Mouse (Mus musculus): ENCODE data around the gene Dmpk.

Gene Dmpk

DNA sequence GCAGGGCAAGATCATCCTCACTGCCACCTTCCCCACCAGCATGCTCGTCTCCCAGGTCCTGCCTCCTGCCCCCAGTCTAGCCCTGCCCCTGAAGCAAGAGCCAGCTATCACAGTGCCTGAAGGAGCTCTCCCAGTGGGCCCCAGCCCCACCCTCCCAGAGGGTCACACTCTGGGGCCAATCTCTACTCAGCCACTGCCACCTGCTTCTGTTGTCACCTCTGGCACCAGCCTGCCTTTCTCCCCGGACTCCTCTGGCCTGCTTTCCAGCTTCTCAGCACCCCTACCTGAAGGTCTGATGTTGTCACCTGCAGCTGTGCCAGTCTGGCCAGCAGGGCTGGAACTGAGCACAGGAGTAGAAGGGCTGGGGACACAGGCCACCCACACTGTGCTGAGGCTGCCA is 13.6 kb downstream of the Dmpk start:
- no peak for DNase-seq

DNA sequence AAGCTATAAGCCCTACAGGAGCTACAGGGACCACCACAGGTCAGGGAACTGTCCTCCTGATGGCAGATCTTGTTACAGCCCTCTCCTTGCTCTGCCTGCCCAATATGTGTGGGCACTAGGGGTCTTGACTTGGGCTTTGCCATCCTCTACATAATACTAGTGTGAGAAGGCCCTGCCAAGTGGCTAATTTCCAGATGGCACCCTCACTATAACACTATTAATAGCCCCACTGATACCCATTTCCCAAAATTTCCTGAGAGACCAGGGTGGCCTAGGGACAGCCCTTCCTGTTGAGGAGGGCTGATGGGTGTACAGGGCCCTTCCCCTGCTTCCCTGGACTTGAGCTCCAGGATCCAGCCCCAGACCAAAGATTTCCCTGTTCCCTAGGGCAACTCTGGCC is 14.2 kb downstream of the Dmpk start:
- no peak for DNase-seq

DNA sequence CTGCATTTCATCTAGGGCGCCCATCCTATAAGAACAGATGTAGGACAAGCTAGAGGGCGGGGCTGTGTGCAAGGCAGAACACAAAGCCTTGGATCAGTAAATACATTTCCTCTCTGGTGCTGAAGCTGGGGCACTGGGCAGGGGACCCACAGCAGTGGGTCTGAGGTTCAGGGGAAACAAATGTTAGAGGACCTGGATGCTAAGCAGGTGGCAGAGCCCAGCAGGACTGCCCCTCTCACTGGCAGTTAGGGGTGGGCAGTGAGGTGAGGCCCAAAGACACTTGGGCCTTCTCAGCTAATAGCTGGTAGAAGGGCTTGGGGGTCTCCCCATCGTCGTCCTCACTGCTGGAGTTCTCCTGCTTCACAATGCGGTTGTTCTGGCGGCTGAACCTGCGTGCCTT is 15.2 kb downstream of the Dmpk start:
- no peak for DNase-seq

DNA sequence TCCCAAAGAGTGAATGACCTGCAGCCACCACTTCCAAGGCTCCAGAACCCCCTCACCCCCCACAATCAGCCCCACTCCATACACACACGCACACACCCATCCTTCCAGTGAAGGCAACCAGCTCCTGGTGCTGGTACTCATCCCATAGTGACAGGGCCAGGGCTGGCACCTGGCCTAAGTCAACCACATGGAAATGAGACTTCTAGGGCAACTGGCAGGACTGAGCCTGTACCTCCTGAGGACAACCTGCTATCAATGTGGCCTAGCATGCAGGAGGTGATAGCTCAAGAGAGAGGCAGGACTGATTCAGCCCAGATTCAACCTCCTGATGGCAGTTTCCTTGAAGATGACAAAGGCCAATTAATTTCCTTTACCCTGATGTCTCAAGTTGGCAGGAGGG is 16.6 kb downstream of the Dmpk start:
- DNase-seq, result no peak

DNA sequence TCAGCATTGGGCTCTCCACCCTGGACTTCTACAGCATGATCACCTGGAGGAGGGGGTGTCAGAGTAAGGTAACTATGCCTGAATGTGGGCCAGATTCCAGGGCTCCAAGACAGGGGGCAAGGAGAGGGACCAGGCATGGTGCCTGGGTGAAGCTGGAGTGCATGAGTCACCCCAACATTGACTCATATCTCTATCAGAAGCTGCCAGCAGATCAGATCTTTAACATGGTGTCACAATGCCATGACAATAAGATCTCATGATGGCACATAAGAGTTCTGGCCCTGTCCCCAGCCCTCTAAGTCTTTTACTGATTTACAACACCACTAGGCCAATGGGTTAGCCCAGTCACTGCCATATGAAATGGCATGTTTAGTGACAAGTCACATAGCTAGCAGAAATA is 20.1 kb downstream of the Dmpk start:
- DNase-seq, result no peak

DNA sequence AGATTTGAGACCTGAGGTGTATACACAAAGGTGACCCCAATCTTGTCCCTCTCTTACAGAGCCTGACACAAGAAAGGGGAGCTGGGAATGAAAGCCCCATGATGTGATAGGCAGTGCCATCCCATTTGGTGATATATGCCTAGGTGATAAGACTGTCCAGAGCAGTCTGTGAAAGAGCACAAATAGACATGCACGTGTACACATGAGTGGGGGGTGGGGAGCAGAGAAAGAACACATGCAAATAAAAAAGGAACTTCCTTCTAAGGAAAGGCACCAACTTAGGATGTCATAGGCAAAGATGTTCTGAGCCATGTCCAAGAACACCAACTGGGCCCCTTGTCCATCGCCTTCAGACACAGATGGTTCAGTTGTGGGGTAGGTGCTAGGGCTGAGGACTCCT is 20.8 kb downstream of the Dmpk start:
- no peak for DNase-seq

DNA sequence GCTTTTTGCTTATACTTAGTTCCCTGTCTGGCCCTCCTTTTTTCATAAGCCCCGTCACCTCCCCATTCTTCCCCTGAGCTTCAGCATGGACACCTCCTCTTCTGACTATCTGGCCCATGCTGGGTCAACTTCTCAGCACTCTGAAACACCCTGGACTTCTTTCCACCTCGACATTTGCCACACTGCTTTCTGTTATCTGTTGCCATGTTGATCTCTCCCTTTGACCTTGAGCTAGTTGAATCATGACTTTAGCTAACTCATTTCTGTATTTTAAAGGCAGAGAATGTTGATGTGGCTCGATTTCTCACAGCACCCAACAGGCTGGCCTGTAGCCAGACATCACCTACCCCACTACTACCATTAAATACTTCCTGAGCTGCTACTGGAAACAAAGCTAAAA is 23.8 kb downstream of the Dmpk start:
- DNase-seq, result no peak

DNA sequence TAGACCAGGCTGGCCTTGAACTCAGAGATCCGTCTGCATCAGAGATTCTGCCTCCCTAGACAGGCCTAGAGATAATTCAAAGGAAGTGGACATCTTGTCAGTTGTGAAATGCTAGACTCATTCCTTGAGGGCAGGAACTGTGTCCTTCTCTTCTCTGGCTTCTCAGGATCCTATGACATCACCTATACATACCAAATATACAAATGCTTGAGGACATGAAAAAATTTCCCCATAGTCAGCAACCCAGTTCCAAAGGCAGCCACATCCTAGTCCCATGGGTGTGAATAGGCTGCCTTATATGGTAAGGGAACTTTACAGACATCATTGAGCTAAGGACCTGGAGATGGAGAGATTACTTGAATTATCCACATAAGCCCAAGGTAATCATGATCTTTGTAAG is 25.9 kb downstream of the Dmpk start:
- DNase-seq, result no peak

DNA sequence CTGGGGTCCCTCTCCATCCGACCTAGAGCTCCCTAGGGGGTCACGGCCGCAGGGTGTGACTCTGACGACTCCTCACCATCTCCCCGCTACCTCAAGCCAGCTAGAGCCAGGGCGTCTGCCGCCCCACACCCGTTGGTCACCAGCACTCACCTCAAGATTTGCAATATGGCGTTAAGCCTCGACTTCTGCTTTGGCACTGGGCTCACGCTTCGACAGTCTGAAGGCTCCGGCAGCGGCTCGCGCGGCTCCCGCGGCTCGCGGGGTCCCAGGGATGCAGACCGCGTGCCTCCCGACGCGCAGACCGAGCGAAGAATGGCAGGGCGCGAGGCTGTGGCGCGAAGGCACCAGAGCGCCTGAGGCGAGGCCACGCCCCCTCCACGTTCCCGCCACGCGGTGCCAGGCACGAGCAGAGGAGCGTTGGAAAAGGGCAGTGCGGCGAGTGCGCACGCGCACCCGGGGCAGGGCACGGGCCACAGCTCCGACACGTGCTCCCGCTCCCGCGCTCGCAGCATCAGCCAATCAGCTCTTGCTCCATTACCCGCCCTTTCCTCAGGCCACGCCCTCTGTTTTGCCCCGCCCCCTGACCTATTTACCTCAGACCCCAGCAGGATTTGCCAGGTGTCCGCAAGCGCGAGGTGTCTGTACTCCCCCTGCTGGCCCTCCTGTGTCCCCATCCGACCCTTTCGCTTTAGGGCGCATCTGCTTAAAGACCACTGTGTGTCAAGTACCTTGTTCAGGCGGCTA is 34.6 kb downstream of the Dmpk start, which contains the start of gene Gm4969:
Gene Gm4969, minus strand, starts transcription at position 341 of the 744 bp plus-strand sequence.
- DNase-seq, result peak; percentile 86

DNA sequence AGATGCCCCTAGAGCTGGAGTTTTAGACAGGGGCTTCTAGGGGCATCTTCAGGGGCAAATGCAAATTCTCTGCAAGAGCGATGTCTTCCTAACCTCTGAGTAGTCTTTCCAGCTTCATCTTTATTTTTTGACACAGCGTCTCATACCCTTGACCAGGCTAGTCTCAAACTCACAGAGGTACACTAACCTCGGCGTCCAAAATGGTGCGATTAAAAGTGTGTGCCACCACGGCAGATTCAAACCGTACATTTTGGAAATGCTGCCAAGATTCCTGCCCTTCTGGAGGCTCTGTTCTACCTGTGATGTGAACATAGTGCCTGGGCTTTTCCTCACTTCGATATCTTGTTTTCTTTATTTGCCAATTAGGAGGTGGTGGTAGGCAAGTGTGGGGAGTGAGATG is 35.4 kb downstream of the Dmpk start:
- peak; percentile 72 for DNase-seq

DNA sequence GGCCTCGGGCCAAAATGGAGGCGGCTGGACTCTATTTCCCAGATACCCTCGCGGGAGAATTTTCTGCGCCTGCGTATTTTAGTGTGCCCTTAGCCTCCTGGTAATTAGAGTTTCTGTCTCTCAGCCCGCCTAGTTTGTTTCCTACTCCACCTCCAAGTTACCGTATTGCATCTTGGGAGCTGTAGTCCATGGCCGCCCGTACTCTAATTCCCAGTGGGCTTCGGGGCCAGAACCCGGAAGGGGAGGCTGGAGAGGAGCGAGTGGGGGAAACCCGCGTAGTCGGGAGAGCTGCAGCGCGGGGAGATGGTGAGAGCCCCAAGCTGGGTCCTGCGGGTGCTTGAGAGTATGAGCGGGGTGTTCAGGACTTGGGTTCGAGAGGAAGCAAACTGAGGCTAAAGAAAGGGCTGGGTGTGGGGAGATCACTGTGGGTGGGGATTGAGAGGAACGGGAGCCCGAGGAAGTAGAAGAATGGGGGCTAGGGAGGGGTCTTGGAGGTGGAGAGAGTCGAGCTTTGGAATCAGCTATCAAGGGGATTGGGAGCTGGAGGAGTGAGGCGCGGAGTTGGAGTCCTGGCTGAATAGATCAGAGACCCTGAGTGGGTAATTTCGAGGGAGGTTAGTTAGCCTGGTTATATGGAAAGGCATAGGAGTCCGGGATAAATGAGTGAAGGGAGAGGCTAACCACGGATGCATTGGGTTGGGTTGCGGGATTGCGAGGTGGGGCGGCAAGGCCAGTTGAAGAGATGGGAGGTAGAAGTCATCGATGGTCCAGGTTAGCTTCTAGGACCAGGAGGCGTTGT is 36.2 kb downstream of the Dmpk start, which contains the start of gene Fbxo46:
Gene Fbxo46, plus strand, starts transcription at position 229 of the 799 bp plus-strand sequence.
- DNase-seq, result peak; percentile 95

DNA sequence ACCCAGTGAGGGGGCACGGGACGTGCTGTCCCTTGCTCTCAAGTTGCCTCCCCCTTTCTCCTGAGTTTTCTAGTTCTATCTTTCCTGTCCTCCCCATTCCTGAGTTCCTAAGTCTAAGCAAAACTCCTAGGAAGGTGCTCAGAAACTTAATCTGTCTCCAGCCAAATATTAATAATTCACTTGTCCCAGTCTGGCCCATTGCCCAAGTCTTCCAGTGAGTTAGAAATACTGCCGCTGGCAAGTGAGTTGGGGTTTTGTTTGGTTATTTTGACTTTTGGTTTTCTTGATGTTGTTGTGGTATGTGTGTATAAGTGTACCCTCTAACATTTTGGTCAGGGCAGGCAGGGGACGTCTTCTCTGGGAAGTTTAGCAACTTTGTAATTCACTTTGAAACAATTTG is 38.0 kb downstream of the Dmpk start:
- peak; percentile 26 for DNase-seq

DNA sequence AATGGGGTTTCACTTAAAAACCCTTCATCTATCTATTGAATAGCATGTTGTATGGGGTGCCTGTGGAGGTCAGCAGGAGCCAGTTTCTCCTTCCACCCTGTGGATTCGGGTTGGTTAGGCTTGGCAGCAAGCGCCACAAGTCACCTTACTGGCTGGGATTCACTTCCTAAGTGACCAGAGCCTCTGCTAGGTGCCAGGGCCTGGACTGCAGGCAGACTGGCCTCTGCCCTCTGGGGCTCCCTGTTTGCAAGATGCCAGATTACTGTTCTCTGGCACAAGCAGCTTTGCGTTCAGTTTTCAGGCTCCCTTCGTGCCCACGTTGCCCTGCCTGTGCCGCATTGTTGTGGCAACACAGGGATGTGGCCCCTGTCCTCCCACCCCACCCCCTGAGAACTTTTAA is 41.1 kb downstream of the Dmpk start:
- peak; percentile 23 for DNase-seq

DNA sequence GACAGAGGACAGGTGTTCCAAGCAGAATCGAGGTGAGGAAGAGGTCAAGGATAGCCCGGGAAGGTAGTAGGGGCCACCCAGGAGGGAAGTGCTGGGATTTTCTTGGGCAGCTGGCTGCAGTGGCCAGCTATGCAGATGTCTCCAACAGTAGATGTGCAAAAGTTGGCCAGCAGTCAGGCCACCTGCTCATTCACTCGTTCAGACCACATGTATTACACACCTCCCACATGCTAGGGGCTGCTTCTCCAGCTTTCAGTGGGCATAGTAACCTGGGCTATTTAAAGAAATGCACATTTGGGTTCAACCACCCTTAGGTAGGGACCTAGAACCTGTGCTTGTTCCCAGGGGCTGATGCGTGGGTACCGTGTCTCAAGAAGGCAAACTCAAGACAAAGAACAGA is 44.1 kb downstream of the Dmpk start:
- peak; percentile 25 for DNase-seq

DNA sequence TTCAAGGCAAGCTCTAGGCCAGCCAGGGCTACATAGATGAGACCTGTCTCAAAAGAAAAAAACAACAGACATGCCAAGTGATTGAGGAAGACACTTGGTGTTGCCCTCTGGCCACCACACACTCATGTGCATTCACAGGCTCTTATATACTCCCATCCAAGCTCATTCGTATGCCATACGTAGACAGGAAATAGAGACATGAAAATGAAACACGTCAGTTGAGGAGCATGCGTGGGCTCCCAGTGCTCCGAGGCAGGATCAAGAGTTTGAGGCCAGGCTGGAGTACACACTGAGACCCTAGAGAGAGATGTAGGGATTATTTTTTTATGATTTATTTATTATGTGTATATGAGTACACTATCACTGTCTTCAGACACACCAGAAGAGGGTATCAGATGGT is 45.7 kb downstream of the Dmpk start:
- no peak for DNase-seq

DNA sequence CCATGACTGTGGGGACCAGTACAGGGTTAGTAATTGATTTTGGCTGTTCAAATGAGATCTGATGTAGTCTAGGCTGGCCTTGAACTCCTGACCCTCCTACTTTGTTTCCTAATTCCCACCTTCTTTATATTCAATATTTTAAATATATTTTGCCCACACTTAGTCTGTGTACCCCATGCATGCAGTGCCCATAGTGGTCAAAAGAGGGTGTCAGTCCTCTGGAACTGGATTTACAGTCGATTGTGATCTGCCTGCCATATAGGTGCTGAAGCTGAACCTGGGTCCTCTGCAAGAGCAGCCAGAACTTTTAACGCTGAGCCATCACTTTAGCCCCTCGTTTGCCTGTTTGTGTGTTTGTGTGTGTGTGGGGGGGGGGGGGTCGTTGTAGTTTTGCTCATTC is 47.0 kb downstream of the Dmpk start:
- peak; percentile 45 for DNase-seq

DNA sequence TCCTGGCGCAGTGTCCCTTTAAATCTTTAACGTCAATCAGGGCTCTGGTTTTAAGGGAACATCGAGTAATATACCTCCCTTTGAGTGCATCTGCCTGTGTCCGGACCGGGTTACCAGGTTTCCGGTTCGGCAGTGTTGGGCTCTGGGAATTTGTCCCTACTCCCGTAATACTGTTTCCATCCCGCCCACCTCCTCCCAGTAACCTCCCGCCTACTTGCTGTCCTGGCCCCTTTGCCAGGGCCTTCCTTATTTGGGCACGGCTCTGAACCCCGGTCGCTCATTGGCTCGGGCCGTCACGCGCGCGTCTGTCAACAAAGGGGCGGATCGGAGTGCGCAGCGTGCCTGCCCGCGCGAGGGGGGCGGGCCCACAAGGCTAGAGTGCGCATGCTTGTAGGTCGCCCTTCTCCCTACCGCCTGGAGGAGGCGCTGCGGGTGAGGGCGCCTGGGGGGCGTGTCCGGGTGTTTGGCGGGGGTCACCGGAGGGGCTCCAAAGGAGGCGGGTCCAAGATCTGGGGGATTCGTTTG is 47.7 kb downstream of the Dmpk start:
- DNase-seq, result peak; percentile 99

DNA sequence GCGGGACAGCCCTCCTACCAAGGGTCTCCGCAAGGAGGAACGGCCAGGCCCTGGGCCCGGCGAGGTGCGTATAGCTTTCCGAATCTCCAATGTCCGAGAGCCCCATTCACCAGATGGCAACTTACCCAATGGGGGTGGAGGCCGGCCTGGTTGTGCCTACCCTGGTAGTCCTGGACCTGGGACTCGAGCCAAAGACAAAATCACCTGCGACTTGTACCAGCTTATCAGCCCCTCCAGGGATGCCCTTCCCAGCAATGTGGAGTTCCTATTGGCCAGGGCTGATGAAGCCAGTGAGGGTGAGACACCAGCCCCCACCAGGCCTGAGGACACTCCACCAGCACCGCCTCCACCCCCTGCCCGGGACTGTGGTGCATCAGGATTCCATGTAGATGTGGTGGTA is 52.5 kb downstream of the Dmpk start:
- DNase-seq, result peak; percentile 61

DNA sequence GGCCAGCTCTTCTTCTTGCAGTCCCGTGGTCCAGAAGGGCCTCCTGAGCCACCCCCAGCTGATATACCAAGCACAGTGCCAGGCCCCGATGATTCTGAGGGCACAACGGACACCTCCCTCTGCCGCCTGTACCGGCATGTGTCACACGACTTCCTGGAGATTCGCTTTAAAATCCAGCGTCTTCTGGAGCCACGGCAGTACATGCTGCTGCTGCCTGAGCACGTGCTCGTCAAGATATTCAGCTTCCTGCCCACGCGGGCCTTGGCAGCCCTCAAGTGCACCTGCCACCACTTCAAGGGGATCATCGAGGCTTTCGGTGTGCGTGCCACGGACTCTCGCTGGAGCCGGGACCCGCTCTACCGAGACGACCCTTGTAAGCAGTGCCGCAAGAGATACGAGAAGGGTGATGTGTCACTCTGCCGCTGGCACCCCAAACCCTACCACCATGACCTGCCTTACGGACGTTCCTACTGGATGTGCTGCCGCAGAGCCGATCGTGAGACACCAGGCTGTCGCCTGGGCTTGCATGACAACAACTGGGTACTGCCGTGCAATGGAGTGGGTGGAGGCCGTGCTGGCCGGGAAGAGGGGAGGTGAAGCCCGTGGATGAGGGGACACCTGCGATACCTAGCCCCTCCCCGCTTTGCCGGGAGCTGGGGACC is 53.2 kb downstream of the Dmpk start:
- peak; percentile 41 for DNase-seq

DNA sequence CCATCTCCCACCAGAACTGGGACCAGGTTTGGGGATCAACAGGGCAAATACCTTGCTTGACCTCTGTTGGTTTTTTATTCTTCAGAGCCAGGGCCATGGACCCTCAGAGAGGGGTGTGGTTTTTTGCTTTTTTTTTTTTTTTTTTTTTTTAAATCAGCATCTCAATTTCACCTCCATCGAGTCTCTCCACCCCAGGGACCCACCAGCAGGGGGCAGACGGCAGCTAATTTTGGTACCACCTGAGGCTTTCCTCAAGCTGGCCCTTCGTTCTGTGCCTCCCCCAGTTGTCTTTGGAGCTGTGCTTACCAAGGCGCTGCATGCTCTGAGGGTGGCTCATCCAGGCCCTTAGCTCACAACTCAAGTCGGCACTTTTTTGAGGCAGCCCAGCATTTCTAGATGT is 53.7 kb downstream of the Dmpk start:
- DNase-seq, result peak; percentile 33

All from cerebellum, adult 11-12 months (tissue).